Mouse (Mus musculus): ENCODE results near the gene Ints4.

DNA sequence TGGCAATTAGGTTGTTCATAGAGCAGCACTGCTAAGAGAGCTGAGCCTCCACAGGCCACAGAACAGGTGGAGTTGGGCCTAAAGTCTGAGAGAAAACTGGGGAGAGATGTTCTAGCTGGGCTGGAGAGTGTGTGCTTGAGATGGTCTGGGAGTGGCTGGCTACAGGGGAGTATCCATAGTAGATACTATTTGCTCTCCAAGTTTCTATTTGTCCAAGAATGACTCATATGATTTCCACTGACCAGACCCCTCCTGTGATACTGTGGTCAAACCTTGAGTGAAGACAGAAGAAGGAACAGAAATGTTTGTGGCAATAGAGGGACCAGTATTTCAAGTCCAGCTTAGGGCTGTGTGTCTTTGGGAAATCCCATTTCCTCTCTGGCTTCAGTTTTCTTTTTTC, 41.8 kb upstream of the Ints4 start:
- TF ChIP-seq GATA1 (IDR thresholded peaks at IDR 0.05; ENCODE audit: borderline replicate concordance, low read length) (no peak), CTCF (IDR thresholded peaks at IDR 0.05; ENCODE audit: low read depth, low read length) (no peak)

Data from G1E (cell line).